Mouse (Mus musculus) liver, adult 2 months (tissue): ENCODE measurements around the gene Mrps36.

Experiments
- CTCF ChIP-seq: fragments of 200-500 bp; IDR thresholded peaks from 2 replicates; pipeline ENCODE4 v1.5.1; 2011; ENCODE audit warnings: low read depth, low read length, control low read depth
- POLR2A ChIP-seq: fragments of 200-500 bp; IDR thresholded peaks from 2 replicates; pipeline ENCODE4 v1.6.1; 2011; ENCODE audit warnings: low read length, control low read depth; ENCODE audit not compliant: insufficient read depth; ENCODE audit errors: extremely low read depth

DNA sequence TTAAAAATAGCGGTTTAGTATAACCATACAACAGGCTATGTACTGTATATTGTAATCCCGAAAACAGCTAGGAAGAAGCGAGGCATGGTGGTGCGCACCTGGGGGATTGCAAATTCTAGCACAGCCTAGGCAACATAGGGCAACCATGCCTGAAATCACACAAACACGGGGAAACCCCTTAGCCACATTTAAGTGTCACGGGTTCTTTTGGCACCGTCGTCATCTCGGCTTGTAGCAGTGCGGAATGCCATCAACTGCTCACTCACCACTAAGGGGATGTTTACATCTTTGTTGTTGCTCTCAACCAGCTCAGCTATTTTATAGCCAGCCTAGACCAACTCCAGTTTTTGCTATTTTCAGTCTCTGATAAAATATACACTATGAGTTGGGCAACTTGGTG lies 45.6 kb downstream of the Mrps36 start:
- TF ChIP-seq CTCF = no peak
- no peak for TF ChIP-seq POLR2A
